Mouse (Mus musculus) 3134 (cell line): ENCODE measurements at regions not wholly inside any gene's neighbourhood (a gene's known extent, or its start where the extent isn't known, plus 50 kb on each side); places are given as distances from the start of the nearest gene placed in this dataset.
"Not testable (repeated sequence)": the region's sequence is repeated elsewhere in the genome, so short reads cannot be mapped to it uniquely, and the experiment has no call there.

ENCODE experiments used
- DNase-seq: peaks from one replicate; pipeline ENCODE4 v3.0.0-alpha.2; 2011; ENCODE audit warnings: low spot score; ENCODE audit not compliant: insufficient read length; ENCODE audit errors: extremely low read depth

DNA sequence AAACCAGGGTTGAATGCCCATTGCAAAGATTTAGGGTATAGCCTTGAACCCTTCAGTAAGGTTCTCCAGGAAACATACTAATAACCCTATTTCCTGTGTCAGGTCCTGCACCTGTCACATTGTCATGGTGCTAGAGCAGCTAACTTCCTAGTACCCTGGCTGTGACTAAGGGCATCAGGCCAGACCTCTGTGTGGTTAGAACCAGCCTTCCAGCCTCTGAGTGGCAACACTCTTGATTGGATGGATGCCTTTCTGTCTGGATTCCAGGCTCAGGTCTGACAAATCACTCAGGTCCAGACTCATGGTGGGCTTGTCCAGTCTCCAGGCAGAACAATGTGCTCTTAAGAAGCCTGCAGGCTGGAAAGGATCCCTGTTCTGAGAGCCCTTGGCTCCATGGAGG is 426.2 kb upstream of the Zfp507 start:
- DNase-seq = no peak

DNA sequence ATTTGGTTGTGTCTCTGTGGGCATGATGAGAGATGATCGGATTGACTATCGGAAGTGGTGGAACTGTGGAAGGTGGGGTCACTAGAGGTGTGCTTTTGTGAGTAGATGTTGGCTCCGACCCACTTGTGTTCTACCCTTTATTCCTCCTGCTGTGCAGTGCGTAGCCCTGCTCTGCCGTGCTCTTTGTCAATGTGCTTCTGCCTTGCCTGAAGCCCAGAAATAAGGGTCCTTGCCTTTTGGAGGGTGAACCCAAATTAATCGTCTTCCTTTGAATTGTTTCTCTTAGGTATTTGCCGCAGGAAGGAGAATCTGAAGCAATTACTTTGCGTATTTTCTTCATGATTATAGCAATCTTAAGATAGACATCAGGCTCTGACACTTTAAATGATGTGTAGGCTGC is 421.6 kb upstream of the Zfp507 start:
- DNase-seq = no peak

DNA sequence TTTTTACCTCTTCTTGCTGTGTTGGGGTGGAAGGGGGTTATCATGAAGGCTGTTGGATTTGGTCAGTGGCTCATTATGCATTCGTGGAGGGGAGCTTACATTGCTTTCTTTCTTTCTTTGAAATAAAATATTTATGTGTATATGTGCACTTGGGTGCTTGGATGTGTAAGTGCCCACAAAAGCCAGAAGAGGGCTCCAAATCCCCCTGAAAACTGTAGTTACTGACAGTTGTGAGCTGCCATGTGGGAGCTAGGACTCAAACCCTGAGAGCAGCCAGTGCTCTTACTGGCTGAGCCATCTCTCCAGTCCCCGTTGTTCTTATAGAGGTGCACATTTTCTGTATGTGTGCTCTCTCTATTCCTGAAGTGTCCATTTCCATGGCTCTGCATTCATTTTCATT is 415.6 kb upstream of the Zfp507 start:
- DNase-seq = no peak

DNA sequence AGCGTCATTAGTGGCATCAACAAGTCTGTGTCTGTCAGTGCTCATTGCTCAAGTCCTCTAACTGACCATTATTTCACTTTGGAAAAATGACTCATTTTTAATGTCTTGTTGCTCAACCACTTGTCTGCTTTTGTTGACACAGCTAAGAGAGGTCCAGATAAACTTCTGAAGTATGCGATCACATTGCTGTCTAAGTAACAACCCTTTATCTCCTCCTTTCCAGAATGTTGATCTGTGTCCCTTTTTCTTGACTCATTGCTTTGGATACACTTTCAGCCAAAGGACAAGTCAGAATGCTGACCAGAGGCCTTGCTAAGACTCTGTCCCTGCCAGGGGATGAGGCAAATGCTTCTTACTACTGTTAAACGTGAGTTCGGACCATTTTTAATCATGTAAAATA is 407.2 kb upstream of the Zfp507 start:
- DNase-seq = no peak

DNA sequence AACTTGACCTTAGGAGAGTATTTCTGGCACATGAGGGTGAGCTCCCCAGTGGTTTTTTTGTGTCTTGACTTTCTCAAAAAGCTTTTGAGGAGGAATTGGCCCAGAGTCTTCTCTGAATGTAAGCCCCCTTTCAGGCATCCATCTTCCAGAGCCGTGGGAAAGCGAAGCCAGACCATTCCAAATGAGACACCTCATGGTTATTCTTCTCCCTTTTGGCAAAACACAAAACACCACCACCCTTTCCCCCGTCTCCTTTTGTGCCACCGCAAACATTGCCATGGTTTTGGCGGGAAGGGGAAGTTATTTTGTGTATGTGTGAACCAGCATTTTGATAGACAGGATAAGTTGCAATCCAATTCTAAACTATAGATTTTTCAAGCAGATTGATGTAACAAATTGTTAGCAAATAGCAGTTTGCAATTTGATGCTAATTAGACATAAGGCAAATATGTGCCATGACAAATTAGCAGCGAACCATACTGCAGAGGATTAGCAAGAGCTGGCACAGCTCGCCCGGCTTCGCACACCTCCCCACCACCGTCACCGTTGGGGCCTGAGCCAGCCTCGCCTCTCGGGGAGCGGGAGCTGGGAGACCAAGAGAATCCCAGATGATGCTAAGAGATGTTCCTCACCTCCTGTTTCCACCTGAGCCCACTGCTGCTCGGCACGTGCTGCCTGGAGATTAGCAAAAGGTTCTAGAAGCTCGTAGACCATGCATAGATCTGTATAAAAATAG is 404.9 kb upstream of the Zfp507 start:
- DNase-seq = no peak

DNA sequence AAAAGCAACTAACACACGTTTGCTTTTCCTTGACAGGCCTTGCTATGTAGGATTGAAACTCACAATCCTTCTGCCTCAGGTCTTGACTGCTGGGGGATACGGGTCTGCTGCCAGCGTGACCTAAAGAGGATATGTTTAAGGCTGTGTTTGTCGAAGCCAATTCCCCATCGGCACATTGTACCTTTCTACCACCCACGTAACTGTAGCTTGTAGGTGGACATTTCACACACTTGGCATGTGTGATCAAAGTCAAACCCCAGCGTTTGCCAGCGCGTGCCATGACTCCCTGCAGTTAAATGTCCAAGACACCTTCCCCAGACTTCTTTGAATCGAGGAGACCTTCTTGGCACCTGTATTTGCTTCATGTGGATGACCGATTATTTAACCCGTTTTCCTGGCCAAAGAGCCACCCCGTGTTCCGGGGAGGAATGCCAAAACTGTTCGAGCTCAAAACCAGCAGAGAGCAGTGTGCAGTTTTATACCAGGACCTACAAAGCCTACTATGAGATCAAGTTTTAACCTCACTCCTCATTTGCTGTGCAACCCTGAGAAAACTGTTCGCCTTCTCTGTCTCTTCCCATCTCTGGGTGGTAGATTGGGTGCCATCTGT is 395.4 kb upstream of the Zfp507 start:
- no peak for DNase-seq

DNA sequence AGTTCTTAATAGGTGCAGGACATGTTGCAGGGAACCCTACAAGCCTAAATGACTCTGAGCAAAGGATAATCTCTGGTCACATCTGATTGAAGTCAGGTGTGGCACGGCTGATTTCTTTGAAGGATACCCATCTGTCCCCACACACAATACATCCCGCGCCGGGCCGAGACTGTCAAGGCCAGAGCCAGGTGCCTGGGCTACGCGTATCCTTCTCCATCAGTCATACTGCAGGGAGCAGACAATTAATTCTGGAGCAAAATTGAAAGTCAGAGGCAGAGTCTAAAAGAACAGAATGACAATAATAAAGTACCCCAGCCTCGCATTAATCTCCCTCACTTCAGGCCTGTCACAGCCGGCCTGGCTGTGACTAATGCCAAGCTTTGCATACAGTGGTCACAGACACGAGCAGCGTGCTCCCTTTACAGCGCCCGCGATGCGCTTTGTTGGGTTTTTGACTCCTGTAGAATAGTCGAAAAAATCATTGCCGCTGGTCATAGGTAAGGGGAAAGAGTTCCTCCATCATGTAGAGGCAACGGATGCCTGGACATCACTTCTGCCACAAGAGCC is 393.4 kb upstream of the Zfp507 start:
- no peak for DNase-seq

DNA sequence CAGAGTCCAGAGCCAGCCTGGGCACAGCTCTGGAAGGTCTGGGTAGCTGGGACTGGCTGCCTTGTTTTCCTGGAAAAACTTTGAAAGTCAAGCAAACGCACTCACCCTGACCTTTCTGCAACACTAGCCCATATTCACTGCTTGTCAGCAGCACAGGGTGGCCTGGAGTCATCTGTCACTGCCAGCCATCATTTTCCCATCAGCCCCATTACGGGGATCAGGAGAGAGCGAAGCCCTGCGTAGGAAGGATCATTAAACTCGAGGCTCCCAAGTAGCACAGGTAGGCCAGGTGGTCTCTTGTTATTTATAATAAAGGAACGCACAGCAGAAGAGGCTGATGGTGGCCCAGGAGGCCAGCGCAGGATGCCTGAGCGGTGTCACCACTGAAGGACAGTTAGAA is 389.8 kb upstream of the Zfp507 start:
- DNase-seq = no peak

DNA sequence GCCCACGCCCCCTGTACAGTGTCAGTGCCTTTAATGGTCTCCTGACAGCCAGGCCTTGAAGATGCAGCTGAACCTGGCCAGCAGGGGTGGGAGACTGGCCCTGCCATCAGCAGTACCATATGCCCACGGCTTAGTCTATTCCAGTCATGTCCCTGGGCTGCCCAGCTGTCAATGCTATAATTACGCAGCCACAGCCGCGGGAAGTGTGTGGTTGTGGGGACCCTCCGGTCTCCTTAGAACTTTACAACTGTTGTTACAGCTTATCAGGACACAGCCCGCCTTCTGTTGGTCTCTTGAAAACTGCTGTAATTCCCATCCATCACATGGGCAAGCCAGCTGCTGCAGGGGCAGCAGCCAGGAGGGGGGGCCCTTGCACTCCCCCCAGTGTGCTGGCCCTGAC is 375.1 kb upstream of the Zfp507 start:
- no peak for DNase-seq

DNA sequence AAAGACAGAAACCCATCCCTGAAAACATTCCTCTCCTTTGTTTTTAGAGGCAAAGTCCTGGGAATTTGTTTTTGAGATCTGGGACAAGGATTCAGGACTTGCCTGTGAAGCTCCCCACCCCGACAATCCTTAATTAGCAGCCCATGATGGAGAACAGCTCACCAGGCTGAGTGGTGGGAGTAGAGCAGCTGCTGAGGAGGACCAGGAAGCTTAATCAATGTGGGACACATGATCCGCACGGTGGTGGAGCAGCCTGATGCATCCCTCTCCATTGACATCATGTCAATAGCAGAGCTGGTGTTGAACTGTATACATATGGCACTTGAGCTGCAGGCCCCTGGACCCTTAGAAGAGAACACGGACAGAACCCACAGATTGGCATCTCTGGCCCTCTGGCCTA is 372.5 kb upstream of the Zfp507 start:
- DNase-seq = no peak

DNA sequence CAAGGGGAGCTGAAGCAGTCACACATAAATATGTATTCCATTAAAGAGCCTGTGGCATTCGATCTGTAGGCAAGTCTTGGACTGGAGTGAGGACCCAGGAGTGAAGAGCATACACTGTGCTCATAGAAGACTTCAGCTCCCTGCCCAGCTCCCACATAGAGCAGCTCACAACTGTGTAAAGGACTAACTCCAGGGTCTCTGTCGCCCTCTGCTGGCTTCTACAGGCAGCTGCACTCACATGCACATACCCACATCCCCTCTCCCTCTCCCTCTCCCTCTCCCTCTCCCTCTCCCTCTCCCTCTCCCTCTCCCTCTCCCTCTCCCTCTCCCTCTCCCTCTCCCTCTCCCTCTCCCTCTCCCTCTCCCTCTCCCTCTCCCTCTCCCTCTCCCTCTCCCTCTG is 369.7 kb upstream of the Zfp507 start:
- DNase-seq = not testable (repeated sequence)

DNA sequence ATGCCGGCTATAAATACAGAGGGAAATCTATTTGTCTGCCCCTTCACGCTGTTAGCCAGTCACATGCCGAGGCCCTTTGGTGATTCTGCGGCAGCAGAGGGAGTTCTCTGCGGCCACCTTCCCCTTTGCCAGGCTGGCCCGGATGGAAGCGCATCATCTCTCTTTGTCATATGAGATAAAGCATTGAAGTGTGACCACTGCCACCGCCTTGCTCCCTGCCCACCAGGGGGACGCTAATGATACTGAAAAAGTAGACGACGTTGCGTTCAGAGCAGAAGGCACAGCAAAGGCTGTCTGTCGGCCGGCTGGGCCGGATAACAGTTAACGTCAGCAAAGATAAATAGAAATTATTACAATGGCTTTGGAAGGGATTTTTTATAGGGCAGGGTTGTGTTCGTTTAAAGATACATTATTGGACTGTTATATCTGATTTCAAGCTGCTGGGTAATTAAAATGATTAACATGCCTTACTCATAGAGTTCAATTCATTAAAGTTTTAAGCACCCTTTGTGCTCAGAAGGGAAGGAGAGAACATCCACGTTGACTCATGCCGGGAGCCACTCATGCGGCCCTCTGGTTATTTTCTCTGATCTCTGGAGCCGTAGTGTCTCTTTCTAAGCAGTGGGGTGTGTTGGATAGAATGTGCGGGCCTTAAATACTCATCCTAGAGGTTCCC is 354.6 kb upstream of the Zfp507 start:
- no peak for DNase-seq

DNA sequence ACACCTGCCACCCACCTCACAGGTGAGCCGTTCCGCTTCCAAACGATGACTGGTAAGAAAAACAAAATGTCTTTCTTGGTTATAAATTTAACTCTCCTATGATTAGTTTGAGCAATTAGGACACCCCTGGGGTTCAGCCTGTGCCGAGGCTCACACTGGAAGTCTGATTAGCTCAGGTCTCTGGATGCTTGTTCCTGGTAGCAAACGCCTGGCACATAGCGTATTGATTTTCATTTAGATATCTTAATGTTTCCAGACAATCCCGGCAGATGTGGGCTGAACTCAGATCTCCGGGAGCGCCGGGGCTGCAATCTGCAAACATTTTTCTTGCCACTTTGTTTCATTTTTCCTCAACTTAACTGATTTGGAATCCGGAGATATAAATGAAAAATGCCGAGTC is 353.8 kb upstream of the Zfp507 start:
- no peak for DNase-seq

DNA sequence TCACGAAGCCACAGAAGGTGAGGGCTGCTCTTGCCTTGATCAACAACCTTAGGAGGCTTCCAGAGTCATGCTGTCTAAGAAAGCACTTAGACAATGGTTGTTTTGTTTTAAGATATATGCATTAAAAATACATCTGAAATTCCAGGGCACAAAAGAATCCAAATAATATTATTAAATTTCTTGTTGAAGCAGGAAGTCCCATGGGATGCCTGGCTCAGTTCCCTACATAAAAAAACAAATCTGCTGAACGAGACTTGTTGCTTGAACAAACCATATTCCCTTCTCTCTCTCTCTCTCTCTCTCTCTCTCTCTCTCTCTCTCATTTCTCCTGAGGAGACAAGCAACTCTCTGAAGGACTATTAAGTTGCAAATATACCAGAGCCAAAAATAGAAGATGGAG is 352.8 kb upstream of the Zfp507 start:
- no peak for DNase-seq

DNA sequence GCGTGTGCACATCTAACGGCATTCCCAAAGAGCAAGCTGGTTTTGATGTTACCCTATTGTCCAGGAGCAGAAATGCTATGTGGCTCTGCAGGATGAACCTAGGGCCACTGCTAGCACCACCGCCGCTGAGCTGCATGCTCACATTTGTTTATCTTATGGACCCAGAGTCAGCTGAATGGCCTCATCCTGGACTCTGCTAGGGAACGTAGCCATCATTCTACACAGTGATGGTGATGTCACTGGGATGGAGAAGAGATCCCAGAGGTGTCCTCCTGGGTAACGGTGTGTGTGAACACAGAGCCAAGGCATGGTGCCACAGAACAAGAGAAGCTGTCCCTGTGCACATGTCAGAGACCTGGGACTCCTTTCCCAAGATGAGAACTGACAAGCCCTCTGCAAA is 352.4 kb upstream of the Zfp507 start:
- DNase-seq = no peak

DNA sequence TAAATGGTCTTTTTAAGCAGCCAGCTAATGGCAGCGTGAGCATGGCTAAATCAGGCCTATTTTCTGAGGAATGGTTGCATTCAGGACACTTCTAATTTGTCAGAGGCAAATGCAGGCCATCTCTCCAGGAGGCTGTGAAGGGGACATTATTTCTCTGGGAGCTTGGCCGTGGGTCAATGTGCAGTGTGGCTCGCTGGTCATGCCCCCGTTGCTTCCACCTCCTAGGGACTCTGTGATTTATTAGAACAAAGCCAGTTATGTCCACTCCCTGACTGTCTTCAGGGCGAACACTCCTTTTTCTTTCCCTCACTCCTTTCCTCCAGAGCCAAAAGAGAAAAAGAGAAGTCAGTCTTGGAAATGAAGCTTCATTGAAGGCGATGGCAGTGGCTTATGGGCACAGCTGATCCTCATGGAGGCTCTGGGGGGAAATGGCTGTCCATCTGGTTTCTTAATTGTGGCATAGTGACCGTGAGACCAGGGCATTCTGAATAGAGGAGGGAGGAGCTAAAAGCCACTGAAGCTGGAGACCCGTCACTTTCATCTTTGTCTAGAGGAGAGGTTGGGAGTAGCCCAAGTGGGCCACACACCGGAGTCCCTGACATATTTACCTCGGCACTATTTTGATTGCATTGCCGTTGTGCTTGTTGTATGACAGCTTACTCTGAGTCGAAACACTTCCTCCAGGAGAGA is 348.2 kb upstream of the Zfp507 start:
- DNase-seq = no peak

DNA sequence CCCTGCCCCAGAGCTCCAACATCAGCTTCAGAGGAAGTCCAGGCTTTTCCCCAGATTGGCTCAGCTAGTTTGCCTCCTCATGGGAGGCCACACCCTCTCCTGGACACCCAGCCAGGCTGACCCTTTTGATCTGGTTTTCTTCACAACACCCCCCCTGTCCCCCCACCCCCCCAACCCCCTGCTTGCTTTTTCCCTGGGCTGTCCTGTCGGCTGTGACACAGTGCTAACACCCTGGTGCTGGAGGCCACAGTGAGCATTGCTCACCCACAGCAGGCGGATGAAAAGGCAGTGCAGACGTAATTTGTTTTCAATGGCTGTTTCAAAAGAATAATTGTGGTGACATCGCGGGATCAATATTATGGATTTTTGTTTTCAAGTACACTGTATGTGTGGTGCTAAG is 333.8 kb upstream of the Zfp507 start:
- no peak for DNase-seq

DNA sequence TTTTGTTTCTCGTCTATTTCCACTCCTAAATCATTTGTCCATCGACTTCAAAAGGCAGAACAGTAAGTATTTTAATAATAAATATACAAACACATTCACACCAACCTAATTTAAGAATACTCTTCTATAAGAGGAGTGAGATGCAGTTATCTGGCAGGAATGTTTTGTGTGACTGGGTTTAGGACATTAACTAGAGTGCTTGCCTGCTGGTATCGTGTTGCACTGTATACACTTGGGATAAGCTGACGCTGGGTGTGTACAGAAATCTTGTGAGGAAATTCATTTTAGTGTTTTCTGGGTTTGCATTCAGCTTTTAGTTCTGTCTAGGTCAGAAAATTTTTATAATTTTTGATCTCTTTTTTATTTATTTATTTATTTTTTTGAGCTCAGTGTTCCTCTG is 331.8 kb upstream of the Zfp507 start:
- no peak for DNase-seq

DNA sequence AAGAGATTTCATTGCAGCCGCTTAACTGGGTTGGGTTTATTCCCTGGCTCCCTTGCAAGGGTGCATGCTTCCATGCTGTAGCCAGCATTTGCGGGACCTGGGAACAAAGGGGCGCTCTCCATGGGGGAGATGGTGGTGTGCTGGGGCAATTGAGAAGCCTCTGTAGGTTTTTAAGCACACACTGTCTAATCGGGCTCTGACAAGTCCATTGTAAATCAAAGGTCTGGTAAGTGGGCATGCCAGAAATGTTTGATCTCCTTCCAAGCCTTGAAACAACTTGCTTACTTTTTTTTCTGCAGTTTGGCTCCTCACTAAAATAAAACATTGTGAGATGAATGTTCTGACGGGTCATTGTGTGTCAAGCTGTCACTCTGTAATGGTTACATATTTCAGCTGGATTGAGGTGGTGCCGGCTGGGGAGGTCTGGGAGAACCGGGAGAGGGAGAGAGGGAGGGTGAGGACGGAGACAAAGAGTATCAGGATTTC is 330.9 kb upstream of the Zfp507 start:
- DNase-seq = no peak

DNA sequence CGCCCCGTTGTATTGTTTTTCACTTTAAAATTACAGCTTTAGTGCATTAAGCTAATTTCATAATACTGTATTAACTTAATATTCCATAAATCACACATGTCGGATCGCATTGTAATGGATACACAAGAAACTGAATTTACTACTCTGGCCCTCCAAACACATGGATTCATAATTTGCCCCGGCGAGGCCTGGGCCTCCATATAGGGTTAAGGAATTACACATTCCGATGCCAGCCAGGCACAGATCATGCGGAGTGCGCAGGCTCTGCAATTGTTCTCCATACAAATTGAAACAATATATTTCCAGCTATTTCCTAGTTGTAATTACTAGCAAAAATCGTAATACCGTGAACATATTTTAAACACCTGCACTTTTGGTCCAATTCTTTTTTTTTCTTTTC is 330.2 kb upstream of the Zfp507 start:
- DNase-seq = no peak

DNA sequence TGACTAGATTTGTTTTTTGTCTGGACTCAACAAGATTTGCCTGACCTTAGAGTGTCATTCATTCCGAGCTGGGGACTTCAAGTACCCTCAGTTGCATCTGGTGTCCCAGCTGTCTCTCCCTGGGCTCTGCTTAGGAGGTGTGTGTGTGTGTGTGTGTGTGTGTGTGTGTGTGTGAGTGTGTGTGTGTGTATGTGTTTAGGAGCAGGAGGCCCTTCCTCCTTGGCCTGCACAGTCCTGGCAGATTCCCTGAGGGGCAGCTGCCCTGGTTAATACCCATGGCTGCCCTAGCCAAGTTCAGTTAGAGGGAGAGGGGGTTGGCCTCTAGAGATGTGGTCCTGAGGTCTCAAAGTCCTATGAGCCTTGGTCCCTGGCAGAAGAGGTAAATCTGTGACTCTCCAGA is 329.8 kb upstream of the Zfp507 start:
- no peak for DNase-seq
